Mouse (Mus musculus): ENCODE data around the gene Col6a6. TPM values are rescaled to one million over a fixed set of nuclear protein-coding genes. Genes with fewer than 3 reads are reported as not detected.
"Not testable (repeated sequence)": the region's sequence is repeated elsewhere in the genome, so short reads cannot be mapped to it uniquely, and the experiment has no call there.

Col6a6 gene
- total RNA-seq (2021) = 10 to 100 TPM; 13.2 to 17.7 TPM
- long read RNA-seq, experiment 1, partial matches to known transcripts = 0 of 1 reads
- long read RNA-seq, experiment 1, other reads (novel, unspliced or antisense) = 1 of 1 reads
- long read RNA-seq, experiment 2, partial matches to known transcripts = 1 of 4 reads
- long read RNA-seq, experiment 2, other reads (novel, unspliced or antisense) = 3 of 4 reads

DNA sequence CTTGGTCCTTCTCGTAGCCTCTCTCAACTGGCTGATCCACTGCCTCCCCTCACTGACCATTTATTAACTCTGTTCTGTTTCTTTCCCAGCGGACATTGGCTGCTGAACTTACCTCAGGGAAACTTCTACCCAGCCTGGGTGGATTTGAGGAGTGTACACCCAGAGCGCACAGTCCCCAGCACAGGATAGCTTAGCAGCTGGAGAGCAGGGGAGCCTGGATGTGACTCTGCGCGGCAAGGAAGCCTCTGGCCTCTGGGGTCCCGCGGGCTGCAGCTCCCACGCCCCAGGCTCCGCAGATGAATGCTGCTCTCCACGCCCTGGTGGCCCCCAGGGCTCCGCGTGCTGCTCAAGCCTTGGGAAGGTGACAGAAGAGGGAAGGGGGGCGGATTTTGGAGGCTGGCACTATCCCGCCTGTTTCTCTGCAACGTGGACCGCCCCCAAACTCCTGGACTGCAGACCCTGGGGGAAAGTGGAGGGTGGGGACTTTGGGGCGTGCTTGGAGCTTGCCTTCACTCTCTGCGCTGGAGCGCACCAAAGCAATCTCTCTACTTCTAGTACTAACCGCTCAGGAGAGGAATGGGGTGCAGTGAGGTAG is at the start of gene Col6a6:
TSS of gene Col6a6 (minus strand) at position 370 of the 595 bp plus-strand sequence.
- intact Hi-C loops (cut with DNase I; ENCODE audit: low total_unique reads) = no loop called here
- DNase-seq = peak; percentile 57

DNA sequence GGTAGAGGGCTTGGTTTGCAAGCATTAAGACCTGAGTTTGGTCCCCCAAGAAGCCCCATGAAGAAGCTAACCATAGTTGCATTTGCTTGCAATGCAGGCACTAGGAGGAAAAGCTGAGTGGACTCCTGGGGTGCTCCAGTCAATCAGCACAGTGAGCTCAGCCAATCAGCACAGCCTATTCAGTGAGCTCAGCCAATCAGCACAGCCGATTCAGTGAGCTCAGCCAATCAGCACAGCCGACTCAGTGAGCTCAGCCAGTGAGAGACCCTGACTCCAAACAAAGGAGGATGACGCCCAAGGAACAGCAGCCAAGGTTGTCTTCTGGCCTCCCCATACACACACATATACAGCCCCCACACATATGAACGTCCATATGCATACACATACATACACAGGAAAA is 48.2 kb upstream of the Col6a6 start:
- no peak for DNase-seq
- intact Hi-C loops (cut with DNase I; ENCODE audit: low total_unique reads) = no loop called here

DNA sequence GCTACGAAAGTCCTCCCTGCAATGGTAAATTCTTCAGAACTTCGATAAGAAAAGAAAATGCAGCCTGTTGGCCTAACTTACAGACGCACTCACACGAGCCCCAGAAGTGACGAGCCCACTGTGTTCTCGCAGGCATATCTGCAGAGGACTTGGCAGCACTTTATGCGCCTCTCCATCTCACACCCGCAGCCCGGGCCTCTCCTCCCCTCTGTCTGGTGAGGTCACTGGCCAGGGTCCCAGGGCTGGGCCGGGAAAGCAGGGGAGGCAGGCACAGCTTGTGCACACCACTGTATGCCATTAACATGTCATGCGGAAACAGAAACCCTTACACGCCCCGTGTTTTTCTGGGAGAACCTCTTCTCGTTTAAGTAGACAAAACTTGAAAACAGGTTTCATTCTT is 43.7 kb upstream of the Col6a6 start:
- peak; percentile 53 for DNase-seq
- intact Hi-C loops (cut with DNase I; ENCODE audit: low total_unique reads) = no loop called here

DNA sequence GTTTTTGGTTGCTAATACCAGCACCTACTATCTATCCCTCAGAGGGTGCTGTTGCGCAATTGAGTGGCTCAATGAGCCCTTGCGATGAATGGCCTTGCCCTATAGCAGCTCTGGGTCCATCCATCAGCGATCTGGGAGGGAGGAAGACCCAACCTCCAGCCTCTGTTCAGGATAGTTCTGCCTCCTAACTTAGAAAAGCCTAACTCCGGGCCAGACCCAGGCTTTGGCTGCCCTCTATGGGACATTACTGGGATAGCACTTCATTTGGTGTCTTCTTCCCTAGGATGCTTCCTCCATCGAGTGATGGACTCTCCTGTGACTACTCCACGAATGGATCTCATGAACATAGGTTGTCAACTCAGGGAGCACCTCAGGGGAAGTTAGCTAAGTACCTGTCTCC is 29.8 kb upstream of the Col6a6 start:
- peak; percentile 61 for DNase-seq
- intact Hi-C loops (cut with DNase I; ENCODE audit: low total_unique reads) = loop anchor here (2.0 kb wide), 1 partner anchor 165 kb away; no protein-coding TSS in a partner anchor

DNA sequence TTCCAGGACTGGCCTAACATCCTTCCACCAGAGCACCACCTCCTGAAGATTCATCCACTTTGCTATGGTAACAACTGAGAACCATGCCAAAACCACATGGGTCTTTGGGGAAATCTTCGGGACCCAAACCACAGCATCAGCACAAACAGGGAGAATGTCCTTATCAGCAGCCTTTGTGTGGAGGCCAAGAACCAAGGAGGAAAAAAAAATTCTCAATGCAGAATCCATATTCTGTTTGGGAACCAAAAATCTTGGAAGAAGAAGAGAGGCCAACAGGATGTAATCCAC is 24.8 kb upstream of the Col6a6 start:
- intact Hi-C loops (cut with DNase I; ENCODE audit: low total_unique reads) = no loop called here
- DNase-seq = no peak

DNA sequence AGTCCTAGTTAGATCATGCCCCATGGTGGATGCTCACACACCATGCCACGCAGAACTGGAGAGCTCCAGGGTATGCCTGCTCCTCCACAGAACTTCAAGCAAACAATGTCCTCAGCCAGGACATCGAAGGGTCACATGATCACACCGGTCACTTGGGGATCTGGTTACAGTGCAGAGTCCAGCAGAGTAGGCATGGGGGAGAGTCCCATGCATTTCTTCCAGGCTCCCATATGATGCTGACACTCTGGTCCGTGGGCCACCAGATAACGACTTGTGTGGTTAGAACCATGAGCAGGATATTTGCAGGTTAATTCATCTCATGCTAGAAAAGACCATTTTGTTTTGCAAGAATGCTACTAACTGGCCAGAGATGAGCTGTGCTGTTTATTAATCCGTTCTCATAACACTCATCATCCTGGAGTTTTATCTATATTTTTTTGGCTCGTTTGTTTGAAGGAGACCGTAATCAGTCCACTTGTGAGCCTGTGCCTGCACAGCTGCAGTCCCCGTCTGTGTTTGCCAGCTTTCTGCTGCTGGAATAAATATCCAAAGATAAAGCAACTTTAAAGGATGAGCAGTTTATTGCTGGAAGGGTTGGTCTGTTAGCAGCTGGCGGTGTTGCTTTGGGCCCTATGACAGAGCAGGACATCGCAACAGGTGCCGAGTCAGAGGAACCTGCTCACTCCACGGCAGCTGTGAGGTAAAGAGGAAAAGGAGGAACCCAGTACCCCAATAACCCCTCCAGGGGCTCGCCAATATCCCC is 24.2 kb upstream of the Col6a6 start:
- intact Hi-C loops (cut with DNase I; ENCODE audit: low total_unique reads) = no loop called here

DNA sequence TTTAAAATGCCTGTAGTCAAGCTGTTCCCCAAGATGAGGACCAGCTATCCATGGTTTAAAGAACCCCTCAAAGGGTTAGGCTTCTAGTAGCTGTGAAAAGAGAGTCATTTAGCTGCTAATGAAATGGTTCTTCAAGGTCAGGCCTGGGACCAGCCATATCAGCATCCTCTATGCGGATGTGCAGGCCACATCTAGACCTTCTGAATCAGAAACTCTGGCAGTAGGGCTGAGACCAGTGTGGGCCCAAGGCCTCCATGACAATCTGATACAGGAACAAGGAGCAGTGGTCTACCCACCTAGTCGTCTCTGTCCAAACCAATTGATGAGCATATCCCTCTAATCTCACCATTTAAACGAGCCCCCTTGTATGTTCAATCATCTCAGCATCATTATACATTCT is 23.1 kb upstream of the Col6a6 start:
- DNase-seq = no peak
- intact Hi-C loops (cut with DNase I; ENCODE audit: low total_unique reads) = no loop called here

More for the DNA sequence above, 24.2 kb upstream of the Col6a6 start:
- peak; percentile 34 for DNase-seq

DNA sequence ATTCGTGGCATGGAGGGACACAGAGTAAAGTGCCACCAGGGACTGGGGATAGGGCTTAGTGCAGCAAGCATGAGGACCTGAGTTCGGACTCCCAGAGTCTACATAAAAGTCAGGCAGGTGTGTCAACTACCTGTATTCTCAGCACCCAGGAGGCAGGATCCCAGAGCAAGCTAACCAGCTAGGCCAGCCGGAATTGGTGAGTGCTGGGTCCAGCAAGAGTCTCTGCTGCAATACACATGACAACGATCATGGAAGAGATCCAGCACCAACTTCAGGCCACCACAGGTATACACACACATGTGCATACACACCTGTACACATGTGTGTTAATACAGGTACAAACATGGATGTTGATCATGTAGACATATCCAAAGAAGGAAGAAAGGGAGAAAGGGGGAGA is 20.4 kb upstream of the Col6a6 start:
- intact Hi-C loops (cut with DNase I; ENCODE audit: low total_unique reads) = no loop called here
- DNase-seq = no peak

DNA sequence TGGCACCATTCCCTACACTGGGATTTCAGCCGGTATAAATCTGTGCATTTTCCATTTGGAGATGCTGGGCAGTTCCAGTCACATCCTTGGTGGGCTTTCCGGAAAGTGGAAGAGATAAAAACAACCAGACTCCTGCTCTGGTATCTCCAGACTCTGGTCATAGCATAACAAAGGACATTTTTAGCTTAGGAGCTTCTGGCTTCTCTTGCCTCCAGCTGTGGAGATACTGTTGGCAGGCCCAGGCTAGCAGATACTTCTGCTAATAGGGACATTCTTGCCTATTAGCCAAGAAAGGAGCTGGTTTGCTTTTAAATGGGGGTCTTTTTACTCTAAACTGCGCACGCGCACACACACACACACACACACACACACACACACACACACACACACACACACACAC is 19.3 kb upstream of the Col6a6 start:
- DNase-seq = no peak
- intact Hi-C loops (cut with DNase I; ENCODE audit: low total_unique reads) = no loop called here

DNA sequence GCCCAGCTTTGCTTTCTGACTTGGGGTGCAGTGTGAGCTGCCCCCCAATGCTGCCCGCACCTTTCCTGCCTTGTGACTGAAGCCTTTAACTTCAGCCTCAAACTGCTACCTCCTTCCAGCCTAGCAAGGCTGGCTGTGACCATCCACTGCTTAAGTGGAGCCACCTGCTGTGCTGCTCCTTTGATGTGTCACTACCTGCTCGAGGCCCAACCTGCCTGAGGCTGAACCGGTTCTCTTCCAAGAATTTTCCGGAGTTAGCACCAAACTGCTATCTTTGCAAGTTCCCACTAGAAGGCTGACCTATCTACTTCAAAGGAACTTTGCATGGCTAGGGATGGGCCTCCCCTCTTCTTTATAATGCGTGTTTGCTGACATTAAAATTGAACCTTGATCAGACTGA is 13.4 kb upstream of the Col6a6 start:
- DNase-seq; intact Hi-C loops (cut with DNase I; ENCODE audit: low total_unique reads): not testable (repeated sequence)

DNA sequence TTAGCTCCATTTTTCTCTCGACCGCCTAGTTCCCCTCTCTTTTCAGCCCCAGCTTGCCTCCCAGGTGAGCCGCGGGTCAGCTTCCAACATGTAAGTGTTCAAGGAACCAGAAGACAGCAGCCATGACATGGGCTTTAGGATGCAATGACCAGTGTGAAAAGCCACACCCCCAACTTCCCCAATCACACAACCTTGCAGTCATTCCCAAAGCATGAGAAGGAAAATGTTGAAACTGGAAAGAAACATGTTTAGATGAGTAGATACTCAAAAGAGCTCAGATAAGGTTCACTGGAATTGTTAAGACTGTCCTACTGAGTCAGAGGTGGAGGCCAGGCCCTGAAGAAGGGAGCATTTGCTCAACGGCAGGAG is 11.2 kb upstream of the Col6a6 start:
- intact Hi-C loops (cut with DNase I; ENCODE audit: low total_unique reads) = no loop called here
- DNase-seq = no peak

DNA sequence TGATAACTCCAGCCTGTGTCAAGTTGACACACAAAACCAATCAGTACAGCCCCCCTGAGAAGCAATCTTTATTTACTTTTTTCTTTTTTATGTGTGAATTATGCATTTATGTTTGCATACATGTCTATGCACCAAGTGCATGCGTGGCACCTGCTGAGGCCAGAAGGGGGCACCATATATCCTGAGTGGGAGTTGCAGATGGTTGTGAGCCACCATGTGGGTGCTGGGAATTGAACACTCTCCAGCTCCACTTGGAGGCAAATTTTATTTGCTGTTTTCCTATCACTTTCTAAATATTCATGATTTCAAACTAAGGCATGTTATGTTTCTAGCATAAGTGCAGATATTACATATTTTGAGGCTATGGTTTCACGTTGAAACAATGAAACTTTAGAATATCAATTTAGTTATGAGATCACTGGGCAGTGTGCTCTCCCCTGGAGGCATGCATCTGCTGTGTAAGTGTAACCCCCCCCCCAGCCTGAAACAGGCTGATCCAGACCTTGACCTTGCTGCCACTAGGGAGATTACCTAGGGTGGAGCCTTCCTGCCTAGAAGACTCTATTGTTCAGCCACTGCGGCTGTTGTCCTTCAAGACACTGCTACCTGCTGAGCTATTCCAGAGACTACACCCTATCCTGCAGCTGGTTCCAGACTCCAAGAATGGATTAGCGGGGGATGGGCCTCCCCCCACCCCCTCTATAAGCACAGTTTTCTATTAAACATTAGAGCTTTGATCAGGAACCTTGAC is 10.6 kb upstream of the Col6a6 start:
- DNase-seq = no peak
- intact Hi-C loops (cut with DNase I; ENCODE audit: low total_unique reads) = no loop called here

DNA sequence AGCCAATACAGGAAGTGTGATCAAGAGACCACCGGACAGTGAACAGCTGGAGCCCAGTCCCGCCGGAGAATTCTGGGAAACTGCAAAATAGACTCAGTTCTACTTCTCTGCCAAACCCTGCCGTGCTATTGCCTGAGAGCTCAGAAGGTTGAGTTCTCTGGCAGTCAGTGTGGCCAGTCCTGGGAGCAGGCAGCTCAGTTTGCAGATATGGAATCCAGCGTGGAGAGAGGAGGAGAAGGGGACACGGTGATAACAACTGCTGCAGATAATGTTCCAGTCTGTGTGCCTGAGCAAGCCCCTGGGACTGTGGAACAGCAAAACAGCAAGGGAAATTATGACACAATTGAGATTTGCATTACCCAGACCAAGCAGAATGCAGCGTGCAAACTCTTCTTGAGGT is 7.6 kb upstream of the Col6a6 start:
- peak; percentile 36 for DNase-seq
- intact Hi-C loops (cut with DNase I; ENCODE audit: low total_unique reads) = no loop called here

DNA sequence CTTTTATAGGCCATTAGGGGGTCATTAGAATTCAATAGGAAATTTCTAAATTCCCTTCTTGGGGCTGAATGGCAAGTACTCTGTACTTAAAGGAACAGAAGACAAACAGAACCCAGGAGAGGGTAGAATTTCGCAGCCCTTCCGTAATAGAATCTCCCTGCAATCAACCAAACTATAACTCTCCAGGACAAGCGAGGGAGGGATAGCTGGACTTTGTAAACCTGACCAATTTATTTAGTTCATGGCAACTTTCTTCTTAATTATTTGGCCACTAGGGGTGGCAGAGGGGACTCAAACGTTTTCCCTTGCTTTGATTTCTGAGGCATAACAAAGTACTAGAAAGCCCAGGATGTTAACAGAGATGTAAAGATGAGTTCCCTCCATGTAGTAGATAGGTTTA is 6.8 kb upstream of the Col6a6 start:
- intact Hi-C loops (cut with DNase I; ENCODE audit: low total_unique reads) = no loop called here
- no peak for DNase-seq

DNA sequence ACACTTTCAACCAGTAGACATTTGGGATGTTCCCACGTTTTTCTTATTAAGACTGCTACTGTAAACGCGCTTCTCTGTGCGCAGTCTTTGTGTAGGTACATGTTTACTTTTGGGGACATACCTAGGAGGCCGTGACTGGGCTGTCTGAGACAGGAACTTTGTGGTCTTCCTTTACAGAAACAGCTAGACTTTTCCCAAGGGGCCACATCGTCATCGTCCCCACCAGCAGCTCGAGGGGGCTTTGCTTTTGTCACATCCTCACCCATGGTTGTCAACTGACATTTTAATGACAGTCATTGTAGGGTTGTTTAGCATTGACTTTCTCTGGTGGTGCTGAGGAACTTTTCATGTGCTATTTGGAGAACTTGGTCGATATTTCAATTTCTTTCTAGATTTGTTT is 3.3 kb upstream of the Col6a6 start:
- DNase-seq = no peak
- intact Hi-C loops (cut with DNase I; ENCODE audit: low total_unique reads) = no loop called here

DNA sequence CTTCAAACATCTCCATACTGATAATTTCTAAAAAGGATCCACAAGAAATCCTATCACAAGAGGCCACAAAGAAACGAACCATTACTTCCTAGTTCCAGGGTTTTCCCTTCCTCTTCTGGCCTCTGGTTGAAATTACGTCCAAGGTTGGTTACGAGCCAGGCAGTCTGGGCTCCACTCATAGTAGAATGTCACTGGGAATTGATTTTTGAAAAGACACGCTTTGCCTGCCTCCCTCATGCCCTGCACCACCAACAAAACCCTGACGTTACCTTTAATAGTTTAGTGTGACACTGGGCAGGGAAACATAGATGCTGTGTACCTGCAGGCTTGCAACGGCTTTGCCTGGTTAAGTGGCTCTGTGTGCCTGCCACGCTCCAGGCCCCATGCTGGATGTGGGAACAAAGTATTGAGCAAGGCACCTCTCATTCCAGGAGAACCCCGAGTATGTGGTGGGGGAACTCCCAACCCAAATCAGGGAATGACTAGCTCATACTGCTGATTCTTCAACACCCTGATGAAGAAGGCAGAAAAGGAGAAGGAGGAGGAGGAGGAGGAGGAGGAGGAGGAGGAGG is 798 bp downstream of the Col6a6 start:
- intact Hi-C loops (cut with DNase I; ENCODE audit: low total_unique reads) = no loop called here
- DNase-seq = peak; percentile 68

DNA sequence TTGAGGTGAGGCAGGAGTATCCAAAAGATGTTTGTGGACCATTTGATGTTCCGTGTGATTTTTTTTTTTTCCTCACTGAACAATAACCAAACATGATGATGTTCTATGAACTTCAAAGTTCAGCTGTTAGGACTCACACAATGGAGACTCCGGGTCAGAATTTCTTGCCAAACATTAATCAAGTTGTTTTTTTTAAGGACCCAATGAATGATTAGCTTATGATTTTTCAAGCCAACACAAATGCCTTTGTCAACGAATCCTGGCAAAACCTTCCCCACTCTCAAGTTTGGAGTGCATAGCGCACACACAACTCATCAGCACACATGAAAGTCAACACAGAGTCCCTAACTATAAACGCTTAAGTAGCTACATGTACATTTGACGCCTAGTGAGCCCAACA is 7.2 kb downstream of the Col6a6 start:
- no peak for DNase-seq
- intact Hi-C loops (cut with DNase I; ENCODE audit: low total_unique reads) = no loop called here

DNA sequence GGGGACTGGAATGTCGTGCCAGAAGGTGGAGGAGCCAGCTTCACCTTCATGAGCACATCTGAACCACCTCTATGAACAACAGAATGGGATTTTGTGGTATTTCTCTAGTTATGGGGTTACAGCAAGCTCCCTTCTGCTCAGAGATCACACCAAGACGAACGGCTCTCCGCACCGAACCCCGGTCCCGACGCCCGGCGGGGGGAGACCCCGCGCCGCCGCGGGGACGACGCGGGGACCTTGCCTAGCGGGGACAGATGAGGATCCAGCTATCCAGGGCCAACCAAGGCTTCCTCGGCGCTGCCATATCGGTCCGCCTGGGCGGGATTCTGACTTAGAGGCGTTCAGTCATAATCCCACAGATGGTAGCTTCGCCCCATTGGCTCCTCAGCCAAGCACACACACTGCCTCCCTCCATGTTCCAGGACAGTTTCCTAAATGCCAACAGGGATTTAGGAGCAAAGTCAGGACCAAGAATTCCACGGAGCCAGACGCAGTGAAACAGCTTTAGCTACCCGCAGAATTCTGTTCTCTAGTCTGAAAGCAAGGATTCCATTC is 8.7 kb downstream of the Col6a6 start:
- intact Hi-C loops (cut with DNase I; ENCODE audit: low total_unique reads) = no loop called here
- DNase-seq = no peak

DNA sequence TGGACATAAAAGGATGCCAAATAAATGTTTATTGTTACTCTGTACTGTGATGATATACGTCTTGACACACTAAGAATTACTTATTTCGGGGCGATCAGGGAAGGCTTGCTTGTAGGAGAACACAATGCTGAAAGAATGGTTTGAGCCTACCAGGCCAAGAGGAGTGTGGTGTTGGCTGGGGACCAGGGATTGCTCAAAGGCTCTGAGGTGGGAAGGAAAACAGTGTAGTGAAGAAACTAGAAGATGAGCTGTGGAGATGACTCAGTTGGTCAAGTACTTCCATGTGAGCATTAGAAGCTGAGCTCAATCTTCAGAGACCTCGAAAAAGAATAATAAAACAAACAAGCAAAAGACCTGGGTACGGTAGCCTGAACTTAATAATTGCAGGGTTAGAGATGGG is 13.5 kb downstream of the Col6a6 start:
- intact Hi-C loops (cut with DNase I; ENCODE audit: low total_unique reads) = no loop called here
- DNase-seq = peak; percentile 74

DNA sequence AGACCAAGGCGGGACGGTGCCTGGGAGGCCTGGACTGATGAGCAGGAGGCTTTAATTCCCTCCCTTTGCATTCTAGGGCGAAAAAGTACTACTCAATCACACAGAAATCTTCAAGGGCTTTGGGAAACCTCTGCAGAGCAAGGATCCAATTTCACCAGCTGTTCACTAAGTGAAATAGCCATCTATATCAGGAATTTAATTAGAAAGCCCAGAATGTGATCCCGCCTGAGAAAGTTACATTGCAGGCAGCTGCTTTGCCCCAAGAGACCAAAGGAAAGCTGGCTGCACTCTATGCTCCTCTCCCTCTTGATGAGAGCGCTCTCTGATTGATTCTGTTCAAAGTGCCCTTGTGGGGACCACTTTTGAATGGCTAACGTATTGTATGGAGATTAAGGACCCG is 16.5 kb downstream of the Col6a6 start:
- DNase-seq = peak; percentile 26
- intact Hi-C loops (cut with DNase I; ENCODE audit: low total_unique reads) = no loop called here

All from gastrocnemius, postnatal 14 days (tissue).